17 mouse cellular contexts compared by ENCODE assay signal in the genomic region with DNA sequence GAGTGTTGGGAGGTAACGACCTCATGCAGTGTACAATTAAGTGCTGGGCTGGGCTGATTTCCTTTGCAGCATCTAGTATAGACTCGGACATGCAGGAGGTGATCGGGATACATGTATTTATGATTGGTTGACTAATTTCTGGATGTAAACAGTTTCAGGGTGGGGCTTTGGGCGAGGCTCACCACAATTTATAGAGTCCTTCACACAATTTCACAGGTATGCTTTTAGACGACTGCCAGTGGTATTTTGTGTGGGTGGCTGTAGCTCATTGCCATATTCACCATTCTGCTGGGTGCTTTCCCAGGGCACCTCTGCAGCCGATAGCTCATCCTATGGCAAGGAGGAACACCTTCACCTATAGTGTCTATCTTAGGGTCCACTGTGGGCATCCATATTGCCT. TPM values are rescaled to one million over a fixed set of nuclear protein-coding genes. Genes with fewer than 3 reads are reported as not detected.
DNase-seq lines count a peak whose midpoint lies in the region; ATAC-seq and TF ChIP-seq lines count a peak whose summit lies in the region.
"Had no signal": no experiment of that assay in that cellular context is flagged by ENCODE, and none has a peak within 500 bp of the region (broad histone marks: within the 10 kb centered on the region; RNA-seq: fewer than 3 reads in every experiment).

No protein-coding gene starts in this region.

- peaks cover 31% of the 10 kb centered on the region for H3K4me1 ChIP-seq in lung, embryonic 15.5 days
- peaks cover 36% of the 10 kb centered on the region for H3K4me1 ChIP-seq in embryonic fibroblast, embryonic 13.5 days (ENCODE audit: control insufficient read depth, insufficient read depth, low read length)
- H3K4me1 ChIP-seq in stomach, embryonic 15.5 days, result peaks cover 45% of the 10 kb centered on the region
- peaks cover 10% of the 10 kb centered on the region for H3K4me1 ChIP-seq in forebrain, embryonic 15.5 days
- H3K4me1 ChIP-seq in hindbrain, embryonic 11.5 days (replicated peaks; ENCODE audit: control insufficient read depth, insufficient read depth, low read length), result no peaks in the 10 kb centered on the region
- H3K4me1 ChIP-seq: hindbrain, embryonic 15.5 days had no signal

- no peak for TF ChIP-seq CTCF in gastrocnemius, adult 2 months (IDR thresholded peaks at IDR 0.05)
- TF ChIP-seq CTCF in embryonic fibroblast, embryonic 13.5 days (IDR thresholded peaks at IDR 0.05; ENCODE audit: borderline replicate concordance, insufficient read depth, low read length), result no peak

- TF ChIP-seq POLR2A in embryonic fibroblast, embryonic 13.5 days (IDR thresholded peaks at IDR 0.05; ENCODE audit: low read depth, low read length), result no peak

- no peak overlapping the region; the same call in 1 of the 2 replicates for H3K4me2 ChIP-seq in lung, embryonic 15.5 days
- peak overlapping the region; percentile 37; the same call in 1 of the 2 replicates for H3K4me2 ChIP-seq in stomach, embryonic 15.5 days
- no peak overlapping the region for H3K4me2 ChIP-seq in forebrain, embryonic 15.5 days (replicated peaks)
- no peak overlapping the region for H3K4me2 ChIP-seq in hindbrain, embryonic 11.5 days (replicated peaks; ENCODE audit: low read depth, low read length)
- H3K4me2 ChIP-seq: embryonic facial prominence, embryonic 12.5 days; forebrain, embryonic 12.5 days; hindbrain, embryonic 15.5 days; liver, embryonic 13.5 days had no signal

- peaks cover 37% of the 10 kb centered on the region for H3K36me3 ChIP-seq in lung, embryonic 15.5 days
- H3K36me3 ChIP-seq in stomach, embryonic 15.5 days, result peaks cover 38% of the 10 kb centered on the region
- H3K36me3 ChIP-seq in forebrain, embryonic 15.5 days, result no peaks in the 10 kb centered on the region
- H3K36me3 ChIP-seq in hindbrain, embryonic 11.5 days (ENCODE audit: control insufficient read depth, insufficient read depth, low read length), result no peaks in the 10 kb centered on the region
- H3K36me3 ChIP-seq: forebrain, embryonic 12.5 days; hindbrain, embryonic 15.5 days; liver, embryonic 13.5 days had no signal

- no peak for ATAC-seq in lung, embryonic 15.5 days (ENCODE audit: borderline replicate concordance, extremely low read depth, low FRiP score, low TSS enrichment)
- ATAC-seq in stomach, embryonic 15.5 days (ENCODE audit: insufficient read depth, low FRiP score, low read depth), result no peak
- no peak for ATAC-seq in forebrain, embryonic 15.5 days (replicated peaks)
- no peak for ATAC-seq in hindbrain, embryonic 11.5 days (ENCODE audit: low FRiP score)

- H3K9ac ChIP-seq in lung, embryonic 15.5 days, result no peak overlapping the region
- no peak overlapping the region for H3K9ac ChIP-seq in stomach, embryonic 15.5 days
- no peak overlapping the region for H3K9ac ChIP-seq in forebrain, embryonic 15.5 days (replicated peaks)
- no peak overlapping the region for H3K9ac ChIP-seq in hindbrain, embryonic 11.5 days (ENCODE audit: low read depth, low read length)
- H3K9ac ChIP-seq: embryonic facial prominence, embryonic 12.5 days; forebrain, embryonic 12.5 days; hindbrain, embryonic 15.5 days; liver, embryonic 13.5 days had no signal

- peak overlapping the region; percentile 99 for H3K4me3 ChIP-seq in gastrocnemius, adult 2 months
- no peak overlapping the region for H3K4me3 ChIP-seq in lung, embryonic 15.5 days
- H3K4me3 ChIP-seq in embryonic fibroblast, embryonic 13.5 days (ENCODE audit: insufficient read depth, low read length), result no peak overlapping the region
- no peak overlapping the region for H3K4me3 ChIP-seq in stomach, embryonic 15.5 days (replicated peaks)
- no peak overlapping the region for H3K4me3 ChIP-seq in forebrain, embryonic 15.5 days
- no peak overlapping the region for H3K4me3 ChIP-seq in hindbrain, embryonic 11.5 days (ENCODE audit: low read depth, low read length)
- H3K4me3 ChIP-seq: embryonic facial prominence, embryonic 12.5 days; forebrain, embryonic 12.5 days; hindbrain, embryonic 15.5 days; liver, embryonic 13.5 days had no signal

- intact Hi-C loops in gastrocnemius, adult 2 months (cut with DNase I), result no loop called here

- DNase-seq in gastrocnemius, adult 2 months, result no peak
- no peak for DNase-seq in gastrocnemius, postnatal 4 days (ENCODE audit: low spot score in 2 of 2)
- no peak for DNase-seq in lung, postnatal 10 days
- DNase-seq in hindbrain, embryonic 11.5 days (ENCODE audit: low spot score), result no peak
- DNase-seq: adrenal gland, postnatal 14 days; cerebellum, adult 9-11 months; heart, postnatal 14 days; kidney, adult 9 months; liver, embryonic 13.5 days; midbrain, embryonic 14.5 days had no signal

- H3K9me3 ChIP-seq in lung, embryonic 15.5 days, result no peaks in the 10 kb centered on the region
- H3K9me3 ChIP-seq in stomach, embryonic 15.5 days, result no peaks in the 10 kb centered on the region
- no peaks in the 10 kb centered on the region for H3K9me3 ChIP-seq in forebrain, embryonic 15.5 days
- H3K9me3 ChIP-seq in hindbrain, embryonic 11.5 days (ENCODE audit: control insufficient read depth, low read length), result no peaks in the 10 kb centered on the region
- H3K9me3 ChIP-seq: embryonic facial prominence, embryonic 12.5 days; forebrain, embryonic 12.5 days; hindbrain, embryonic 15.5 days; liver, embryonic 13.5 days had no signal

- H3K27ac ChIP-seq in gastrocnemius, adult 2 months, result peak overlapping the region; percentile 100
- peak overlapping the region; percentile 90 for H3K27ac ChIP-seq in lung, embryonic 15.5 days
- H3K27ac ChIP-seq in embryonic fibroblast, embryonic 13.5 days (ENCODE audit: insufficient read depth, low read length), result peak overlapping the region; percentile 75
- H3K27ac ChIP-seq in stomach, embryonic 15.5 days, result peak overlapping the region; percentile 86
- no peak overlapping the region for H3K27ac ChIP-seq in forebrain, embryonic 15.5 days (replicated peaks)
- H3K27ac ChIP-seq in hindbrain, embryonic 11.5 days (ENCODE audit: low read depth, low read length), result no peak overlapping the region
- H3K27ac ChIP-seq: forebrain, embryonic 12.5 days; hindbrain, embryonic 15.5 days; liver, embryonic 13.5 days had no signal

- H3K27me3 ChIP-seq in lung, embryonic 15.5 days, result no peaks in the 10 kb centered on the region
- no peaks in the 10 kb centered on the region for H3K27me3 ChIP-seq in stomach, embryonic 15.5 days (replicated peaks)
- no peaks in the 10 kb centered on the region for H3K27me3 ChIP-seq in forebrain, embryonic 15.5 days
- H3K27me3 ChIP-seq in hindbrain, embryonic 11.5 days (ENCODE audit: control insufficient read depth, insufficient read depth, low read length), result no peaks in the 10 kb centered on the region
- H3K27me3 ChIP-seq: embryonic facial prominence, embryonic 12.5 days; forebrain, embryonic 12.5 days; hindbrain, embryonic 15.5 days; liver, embryonic 13.5 days had no signal

- 78% methylated on average over 6 of the region's 6 CpGs for WGBS in lung, embryonic 15.5 days
- whole genome bisulfite sequencing in stomach, embryonic 15.5 days, result 76% methylated on average over 6 of the region's 6 CpGs
- WGBS in forebrain, embryonic 15.5 days, result 75% methylated on average over 6 of the region's 6 CpGs
- WGBS in hindbrain, embryonic 11.5 days, result 94% methylated on average over 6 of the region's 6 CpGs

RNA-seq across cellular contexts. Expression of a gene that starts 9.5 kb away (rescaled TPM):
- 100 to 1,000 TPM; 212 to 217 TPM for total RNA-seq in gastrocnemius, adult 2 months (2021)
- total RNA-seq in gastrocnemius, postnatal 4 days (2021), result 100 to 1,000 TPM; 377 to 414 TPM
- 24.7 and 25.6 TPM in 2 replicates for polyA plus RNA-seq in lung, embryonic 15.5 days (2015; fragmentation: Nextera tagmentation; extraction: Ambion mirVana)
- polyA plus RNA-seq in embryonic fibroblast, embryonic 13.5 days (2011; ENCODE audit: insufficient read length, low read depth, missing spikeins), result 559 and 687 TPM in 2 replicates
- polyA plus RNA-seq in stomach, embryonic 15.5 days (2015; fragmentation: Nextera tagmentation; extraction: Ambion mirVana), result 32.2 and 43.5 TPM in 2 replicates
- 2.6 and 3.7 TPM in 2 replicates for polyA plus RNA-seq in forebrain, embryonic 15.5 days (2015; fragmentation: Nextera tagmentation; extraction: Ambion mirVana)
- polyA plus RNA-seq in hindbrain, embryonic 11.5 days (2014; fragmentation: Nextera tagmentation; extraction: Ambion mirVana), result 6.0 and 14.1 TPM in 2 replicates

RNA-seq across cellular contexts. Expression of a gene that starts 31.7 kb away (rescaled TPM):
- total RNA-seq in gastrocnemius, adult 2 months (2021), result 100 to 1,000 TPM; 423 to 463 TPM
- 100 to 1,000 TPM; 704 to 748 TPM for total RNA-seq in gastrocnemius, postnatal 4 days (2021)
- polyA plus RNA-seq in lung, embryonic 15.5 days (2015; fragmentation: Nextera tagmentation; extraction: Ambion mirVana), result 420 and 427 TPM in 2 replicates
- polyA plus RNA-seq in embryonic fibroblast, embryonic 13.5 days (2011; ENCODE audit: insufficient read length, low read depth, missing spikeins), result 882 and 905 TPM in 2 replicates
- polyA plus RNA-seq in stomach, embryonic 15.5 days (2015; fragmentation: Nextera tagmentation; extraction: Ambion mirVana), result 383 and 461 TPM in 2 replicates
- 336 and 348 TPM in 2 replicates for polyA plus RNA-seq in forebrain, embryonic 15.5 days (2015; fragmentation: Nextera tagmentation; extraction: Ambion mirVana)
- 462 and 475 TPM in 2 replicates for polyA plus RNA-seq in hindbrain, embryonic 11.5 days (2014; fragmentation: Nextera tagmentation; extraction: Ambion mirVana)

RNA-seq across cellular contexts. Expression of a gene that starts 44.9 kb away (rescaled TPM):
- 10 to 100 TPM in 1 of 2 experiments, 1 to 10 TPM in 1; 7.9 to 10.4 TPM for total RNA-seq in gastrocnemius, adult 2 months (2021)
- 10 to 100 TPM; 12.7 to 14.9 TPM for total RNA-seq in gastrocnemius, postnatal 4 days (2021)
- polyA plus RNA-seq in lung, embryonic 15.5 days (2015; fragmentation: Nextera tagmentation; extraction: Ambion mirVana), result 28.4 and 29.7 TPM in 2 replicates
- 16.8 and 19.7 TPM in 2 replicates for polyA plus RNA-seq in embryonic fibroblast, embryonic 13.5 days (2011; ENCODE audit: insufficient read length, low read depth, missing spikeins)
- 29.1 and 31.8 TPM in 2 replicates for polyA plus RNA-seq in stomach, embryonic 15.5 days (2015; fragmentation: Nextera tagmentation; extraction: Ambion mirVana)
- polyA plus RNA-seq in forebrain, embryonic 15.5 days (2015; fragmentation: Nextera tagmentation; extraction: Ambion mirVana), result 34.1 and 34.7 TPM in 2 replicates
- polyA plus RNA-seq in hindbrain, embryonic 11.5 days (2014; fragmentation: Nextera tagmentation; extraction: Ambion mirVana), result 23.7 and 27.8 TPM in 2 replicates

RNA-seq across cellular contexts. Expression of a gene that starts 56.9 kb away (rescaled TPM):
- total RNA-seq in gastrocnemius, adult 2 months (2021), result 10 to 100 TPM; 23.5 to 27.2 TPM
- 10 to 100 TPM; 61.1 to 69.8 TPM for total RNA-seq in gastrocnemius, postnatal 4 days (2021)
- polyA plus RNA-seq in lung, embryonic 15.5 days (2015; fragmentation: Nextera tagmentation; extraction: Ambion mirVana), result 165 and 173 TPM in 2 replicates
- 101 and 102 TPM in 2 replicates for polyA plus RNA-seq in embryonic fibroblast, embryonic 13.5 days (2011; ENCODE audit: insufficient read length, low read depth, missing spikeins)
- 132 and 142 TPM in 2 replicates for polyA plus RNA-seq in stomach, embryonic 15.5 days (2015; fragmentation: Nextera tagmentation; extraction: Ambion mirVana)
- polyA plus RNA-seq in forebrain, embryonic 15.5 days (2015; fragmentation: Nextera tagmentation; extraction: Ambion mirVana), result 171 and 175 TPM in 2 replicates
- polyA plus RNA-seq in hindbrain, embryonic 11.5 days (2014; fragmentation: Nextera tagmentation; extraction: Ambion mirVana), result 45.6 and 52.3 TPM in 2 replicates

Comparison
In these comparisons a context has a peak if more than half of its experiments do, and no peak if none do; other contexts are left out.
1. H3K27ac ChIP-seq: peak in gastrocnemius, adult 2 months (single experiment), lung, embryonic 15.5 days (single experiment), embryonic fibroblast, embryonic 13.5 days (single experiment) and stomach, embryonic 15.5 days (single experiment); none in forebrain, embryonic 15.5 days (single experiment) and hindbrain, embryonic 11.5 days (single experiment).
2. RNA of a gene that starts 9.5 kb away (polyA plus RNA-seq): 559 to 687 TPM in embryonic fibroblast, embryonic 13.5 days; 32.2 to 43.5 TPM in stomach, embryonic 15.5 days, 24.7 to 25.6 TPM in lung, embryonic 15.5 days, 6.0 to 14.1 TPM in hindbrain, embryonic 11.5 days and 2.6 to 3.7 TPM in forebrain, embryonic 15.5 days; every median in the first group is over 10 times any median in the second.